Mouse (Mus musculus) heart, embryonic 14.5 days (tissue): ENCODE results near the gene Tnik. TPM values are rescaled to one million over a fixed set of nuclear protein-coding genes. Genes with fewer than 3 reads are reported as not detected.

ENCODE experiments used
- ATAC-seq: fragments of 200-750 bp; cut with Nextera tagmentation; 2 replicates; pipeline ENCODE4 v1.8.0; 2017; ENCODE audit warnings: low read depth, moderate TSS enrichment; ENCODE audit not compliant: insufficient number of reproducible peaks, insufficient read depth, low FRiP score
- H3K27ac ChIP-seq, 2 experiments: fragments of 200-500 bp in 1 of 2; fragments of 300-500 bp in 1 of 2; sonication (generic) in 1 of 2; replicated peaks in 1 of 2; 2 replicates each; pipeline ENCODE4 v1.5.1; 2012 to 2014; ENCODE audit warnings: low read depth in 2 of 2, low read length in 2 of 2, control low read depth in 1 of 2, mild to moderate bottlenecking in 1 of 2, mixed read lengths in 1 of 2; ENCODE audit not compliant: control insufficient read depth in 1 of 2, insufficient read depth in 1 of 2
- H3K27me3 ChIP-seq: fragments of 300-500 bp; sonication (generic); 2 replicates; pipeline ENCODE4 v1.6.1; 2014; ENCODE audit warnings: mild to moderate bottlenecking, low read length, control low read depth; ENCODE audit not compliant: control insufficient read depth, insufficient read depth
- H3K36me3 ChIP-seq: fragments of 300-500 bp; sonication (generic); 2 replicates; pipeline ENCODE4 v1.6.1; 2014; ENCODE audit warnings: mild to moderate bottlenecking, control low read depth, low read length, mixed read lengths; ENCODE audit not compliant: control insufficient read depth, insufficient read depth
- H3K4me1 ChIP-seq, 2 experiments: fragments of 200-500 bp in 1 of 2; fragments of 300-500 bp in 1 of 2; sonication (generic) in 1 of 2; 2 replicates each; pipeline ENCODE4 v1.6.1; 2012 to 2014; ENCODE audit warnings: low read length in 2 of 2, control low read depth in 1 of 2, mixed read lengths in 1 of 2; ENCODE audit not compliant: control insufficient read depth in 2 of 2, insufficient read depth in 2 of 2
- H3K4me2 ChIP-seq: fragments of 300-500 bp; sonication (generic); 2 replicates; pipeline ENCODE4 v1.6.1; 2014; ENCODE audit warnings: mild to moderate bottlenecking, low read length
- H3K4me3 ChIP-seq, 2 experiments: fragments of 200-500 bp in 1 of 2; fragments of 300-500 bp in 1 of 2; sonication (generic) in 1 of 2; 2 replicates each; pipeline ENCODE4 v1.5.1; 2012 to 2014; ENCODE audit warnings: low read length in 2 of 2, mild to moderate bottlenecking in 2 of 2, control low read depth in 1 of 2, low read depth in 1 of 2, moderate library complexity in 1 of 2; ENCODE audit not compliant: control insufficient read depth in 1 of 2, insufficient read depth in 1 of 2
- H3K9ac ChIP-seq: fragments of 300-500 bp; sonication (generic); 2 replicates; pipeline ENCODE4 v1.6.1; 2014; ENCODE audit warnings: mild to moderate bottlenecking, low read length
- H3K9me3 ChIP-seq: fragments of 300-500 bp; sonication (generic); 2 replicates; pipeline ENCODE4 v1.6.1; 2016; ENCODE audit warnings: low read length, control low read depth; ENCODE audit not compliant: control insufficient read depth
- WGBS: fragments of 180-500 bp; shearing (Covaris S2); extraction: QIAGEN DNeasy Blood & Tissue Kit; methylation state at CpG from one replicate; pipeline ENCODE4 v1.1.7; 2014; 5-methylcytosine and 5-hydroxymethylcytosine counted together
- polyA plus RNA-seq: library from polyadenylated mRNA; unstranded; fragments of >200 nt; fragmentation: Nextera tagmentation; extraction: Ambion mirVana; gene quantifications from 2 replicates; pipeline ENCODE4 v1.2.1, GENCODE M21; 2014

The Tnik gene
- polyA plus RNA-seq, 1 experiment from 2014 or later, result 13.7 TPM

DNA sequence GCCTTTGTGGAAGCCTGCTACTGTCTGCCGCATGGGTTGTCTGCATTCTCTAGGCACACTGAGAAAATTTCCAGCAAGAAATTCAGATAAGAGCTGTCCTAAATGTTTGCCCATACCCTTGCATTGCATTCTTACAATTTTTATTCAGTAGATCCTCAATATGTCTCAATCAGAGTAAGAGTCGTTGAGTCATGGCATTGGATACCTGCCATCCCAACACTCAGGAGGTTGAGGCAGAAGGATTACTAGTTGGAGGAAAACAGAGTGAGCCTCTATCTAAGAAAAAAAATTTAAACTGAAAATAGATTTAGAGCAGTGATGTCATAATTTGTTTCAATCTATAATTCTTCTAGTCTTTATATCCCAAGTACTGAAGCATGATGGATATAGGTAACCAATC is 109.4 kb downstream of the Tnik start:
- Histone ChIP-seq H3K4me2 (no peak overlapping the region), H3K9me3 (no peaks in the 10 kb centered on the region), H3K27me3 (no peaks in the 10 kb centered on the region), H3K4me1 (no peaks in the 10 kb centered on the region; a peak in 1 of 4 replicates), H3K27ac (no peak overlapping the region), H3K4me3 (no peak overlapping the region), H3K36me3 (no peaks in the 10 kb centered on the region), H3K9ac (no peak overlapping the region)
- WGBS, result 79% methylated on average over 2 of the region's 2 CpGs
- ATAC-seq, result no peak

DNA sequence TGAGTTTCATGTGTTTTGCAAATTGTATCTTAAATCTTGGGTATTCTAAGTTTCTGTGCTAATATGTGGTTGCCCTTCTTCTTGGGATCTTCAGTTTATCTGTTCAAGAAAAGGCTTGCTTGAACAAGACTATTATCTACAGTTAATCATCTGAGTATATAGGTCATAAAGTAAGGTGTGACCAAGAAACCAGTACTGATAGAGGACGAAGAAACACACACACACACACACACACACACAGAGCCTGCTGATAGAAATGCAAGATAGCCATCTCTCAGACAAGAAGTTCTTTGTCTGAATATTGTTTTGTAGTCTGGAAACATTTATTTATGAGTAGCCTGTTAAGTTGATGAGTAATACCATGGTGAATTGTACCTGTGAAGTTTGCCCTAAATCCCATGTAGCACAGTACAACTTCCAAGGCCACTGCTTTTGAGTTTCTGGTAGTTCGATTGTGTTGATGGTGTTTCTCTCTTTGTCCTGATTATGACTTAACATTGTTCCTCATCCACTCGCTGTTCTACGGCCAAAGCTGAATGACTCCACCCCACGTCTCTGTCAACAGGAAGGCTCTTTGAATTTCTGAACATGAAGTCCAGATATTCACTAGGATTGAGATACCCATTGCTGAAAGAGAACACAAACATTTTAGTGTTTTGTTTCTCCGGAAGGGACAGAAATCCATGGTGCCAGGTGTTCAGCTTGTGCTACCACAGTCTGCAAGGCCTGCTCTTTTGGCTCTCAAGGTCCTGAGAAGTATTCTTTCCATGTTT is 111.9 kb downstream of the Tnik start:
- no peak for ATAC-seq
- H3K27ac ChIP-seq, result no peak overlapping the region
- no peak overlapping the region for H3K4me2 ChIP-seq
- no peak overlapping the region for H3K4me3 ChIP-seq
- H3K9me3 ChIP-seq, result no peaks in the 10 kb centered on the region
- H3K4me1 ChIP-seq, result no peaks in the 10 kb centered on the region; a peak in 1 of 4 replicates
- H3K9ac ChIP-seq, result no peak overlapping the region
- H3K36me3 ChIP-seq, result no peaks in the 10 kb centered on the region
- no peaks in the 10 kb centered on the region for H3K27me3 ChIP-seq
- 84% methylated on average over 6 of the region's 6 CpGs for WGBS

DNA sequence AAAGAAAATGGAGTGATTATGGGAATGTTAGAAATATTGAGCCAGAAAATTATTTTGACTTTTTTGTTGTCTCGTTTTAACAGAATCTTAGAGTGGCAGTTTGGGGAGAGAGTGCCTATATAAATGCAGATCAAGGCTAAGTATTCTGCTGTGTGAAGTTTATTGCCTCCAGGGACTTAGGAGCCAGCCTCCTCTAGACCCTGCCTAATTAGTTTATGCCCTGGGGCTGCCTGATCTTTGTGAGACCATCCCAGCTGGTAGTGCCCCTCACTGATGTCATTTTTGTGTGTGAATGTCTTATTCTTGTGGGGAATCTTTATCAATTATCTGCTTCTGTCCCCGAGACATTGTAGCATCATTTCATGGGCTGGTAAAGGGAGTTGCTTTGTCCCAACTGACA is 117.2 kb downstream of the Tnik start:
- 73% methylated on average over 2 of the region's 2 CpGs for WGBS
- no peak for ATAC-seq
- H3K4me1 ChIP-seq, result peaks cover 0 to 4% of the 10 kb centered on the region in 2 experiments; a peak in 2 of 4 replicates
- H3K4me2 ChIP-seq, result no peak overlapping the region
- H3K36me3 ChIP-seq, result no peaks in the 10 kb centered on the region
- H3K27me3 ChIP-seq, result no peaks in the 10 kb centered on the region
- H3K4me3 ChIP-seq, result no peak overlapping the region
- H3K27ac ChIP-seq, result no peak overlapping the region
- H3K9ac ChIP-seq, result no peak overlapping the region
- H3K9me3 ChIP-seq, result no peaks in the 10 kb centered on the region

DNA sequence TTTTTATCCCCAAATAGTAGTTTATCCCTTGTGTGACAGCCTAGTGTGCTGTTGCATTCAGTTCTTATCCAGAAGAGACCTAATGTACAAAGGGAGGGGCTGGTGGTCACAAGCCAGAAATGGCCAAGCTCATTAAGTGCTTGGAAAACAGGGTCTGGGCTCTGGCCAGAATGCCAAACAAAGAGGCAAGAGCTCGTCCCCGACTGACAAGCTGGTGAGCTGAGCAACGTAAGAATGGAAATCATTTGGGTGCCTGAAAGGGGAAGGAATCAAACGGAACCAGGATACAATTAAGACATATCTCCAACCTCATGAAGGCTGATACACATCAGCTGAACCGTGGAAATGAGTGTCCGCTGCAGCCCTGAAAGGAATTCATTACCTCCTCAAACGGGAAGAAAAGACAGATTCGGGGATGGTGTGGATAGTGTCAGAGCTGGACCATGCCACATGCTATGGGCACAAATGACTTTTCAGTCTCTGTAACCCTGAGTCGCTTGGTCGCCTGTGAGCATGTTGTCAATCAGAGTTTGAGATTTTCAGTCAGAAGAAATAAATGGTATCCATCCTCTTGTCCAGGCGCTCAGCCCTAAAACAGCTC is 120.6 kb downstream of the Tnik start:
- ATAC-seq, result no peak
- H3K27me3 ChIP-seq, result no peaks in the 10 kb centered on the region
- H3K4me2 ChIP-seq, result no peak overlapping the region
- H3K4me1 ChIP-seq, result peaks cover 0 to 4% of the 10 kb centered on the region in 2 experiments; a peak in 2 of 4 replicates
- no peak overlapping the region for H3K27ac ChIP-seq
- no peak overlapping the region for H3K9ac ChIP-seq
- 67% methylated on average over 11 of the region's 11 CpGs for WGBS
- no peak overlapping the region for H3K4me3 ChIP-seq
- H3K36me3 ChIP-seq, result no peaks in the 10 kb centered on the region
- peaks cover 2% of the 10 kb centered on the region; the same call in 1 of the 2 replicates for H3K9me3 ChIP-seq

DNA sequence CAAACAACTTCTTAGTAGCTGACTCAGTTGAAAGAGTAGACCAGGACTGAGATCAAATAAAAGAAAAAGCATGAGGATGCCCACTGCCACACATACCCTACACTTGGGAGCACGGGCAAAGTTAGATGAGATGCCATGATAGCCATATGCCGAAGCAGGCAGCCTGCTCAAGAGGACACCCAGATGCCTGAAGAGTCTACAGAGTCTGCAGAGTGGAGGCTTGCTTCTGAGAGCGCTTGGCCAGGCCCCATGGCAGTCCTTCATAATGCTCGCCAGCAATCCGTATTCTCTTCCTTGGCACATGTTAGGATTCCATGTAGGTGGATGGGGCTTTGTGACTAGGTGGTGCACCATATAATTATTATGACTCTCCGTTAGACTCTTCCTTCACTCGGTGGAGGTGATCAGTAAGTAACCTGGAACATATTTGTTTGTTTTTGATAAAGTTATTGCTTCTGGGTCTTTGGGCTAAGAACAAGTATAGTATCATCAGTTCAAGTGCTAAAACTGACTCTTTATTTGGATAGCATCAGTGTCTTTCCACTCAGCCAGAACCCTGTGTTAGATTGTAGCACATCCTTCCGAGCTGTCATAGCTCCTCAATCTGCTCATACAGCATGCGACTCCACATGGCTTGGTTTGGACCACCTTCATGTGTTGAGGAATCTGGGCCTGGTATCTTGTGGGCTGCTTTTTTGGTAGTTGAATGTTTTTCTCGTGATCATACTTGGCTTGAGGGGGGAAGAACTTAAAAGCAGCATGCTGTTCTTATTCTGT is 122.4 kb downstream of the Tnik start:
- Histone ChIP-seq H3K27ac (no peak overlapping the region), H3K27me3 (no peaks in the 10 kb centered on the region), H3K9me3 (peaks cover 4% of the 10 kb centered on the region; the same call in 1 of the 2 replicates), H3K36me3 (no peaks in the 10 kb centered on the region), H3K4me3 (no peak overlapping the region), H3K4me1 (peaks cover 0 to 4% of the 10 kb centered on the region in 2 experiments; a peak in 2 of 4 replicates), H3K9ac (no peak overlapping the region), H3K4me2 (no peak overlapping the region)
- WGBS, result 89% methylated on average over 10 of the region's 10 CpGs
- ATAC-seq, result no peak

DNA sequence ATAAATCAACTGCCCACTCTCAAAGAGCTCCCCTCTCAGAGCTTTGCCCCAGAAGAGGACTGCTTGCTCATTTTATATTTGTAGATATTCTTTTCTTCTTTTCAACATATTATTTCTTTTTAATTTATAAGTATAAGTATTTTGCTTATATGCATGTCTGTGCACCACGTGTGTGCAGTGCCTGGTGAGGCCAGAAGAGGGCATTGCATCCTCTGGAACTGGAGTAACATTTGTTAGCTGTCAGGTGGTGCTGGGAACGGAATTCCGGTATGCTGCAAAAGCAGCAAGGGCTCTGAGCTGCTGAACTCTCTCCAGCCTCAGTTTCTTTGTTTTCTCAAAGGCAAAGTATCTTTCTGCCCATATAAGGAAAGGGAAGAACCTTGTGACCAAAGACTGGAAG is 125.5 kb downstream of the Tnik start:
- ATAC-seq, result no peak
- 89% methylated on average over 3 of the region's 3 CpGs for WGBS
- Histone ChIP-seq H3K36me3 (no peaks in the 10 kb centered on the region), H3K27ac (no peak overlapping the region), H3K4me2 (no peak overlapping the region), H3K4me1 (peaks cover 0 to 2% of the 10 kb centered on the region in 2 experiments; a peak in 1 of 4 replicates), H3K4me3 (no peak overlapping the region), H3K9me3 (peaks cover 4% of the 10 kb centered on the region; the same call in 1 of the 2 replicates), H3K9ac (no peak overlapping the region), H3K27me3 (no peaks in the 10 kb centered on the region)

DNA sequence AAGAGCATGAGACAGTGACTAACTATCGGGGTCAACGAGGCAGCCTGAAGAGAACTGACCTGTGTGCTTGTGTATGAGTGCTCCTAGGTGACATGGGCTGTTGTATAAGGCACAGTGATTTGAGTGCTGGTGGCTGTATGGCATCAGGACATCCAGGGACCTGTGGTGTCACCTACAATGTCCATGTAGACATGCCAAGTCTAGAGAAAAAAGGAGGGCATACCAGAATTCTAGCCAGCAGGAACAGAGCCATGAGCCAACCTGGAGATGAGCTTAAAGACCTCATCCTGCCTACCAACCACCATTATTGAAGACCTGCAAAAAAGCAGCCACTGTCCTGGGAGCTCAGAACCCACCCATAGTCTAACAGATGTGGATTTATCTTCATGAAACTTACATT is 127.2 kb downstream of the Tnik start:
- H3K9me3 ChIP-seq, result peaks cover 4% of the 10 kb centered on the region; the same call in 1 of the 2 replicates
- no peak overlapping the region for H3K4me3 ChIP-seq
- H3K4me2 ChIP-seq, result no peak overlapping the region
- no peak overlapping the region for H3K27ac ChIP-seq
- no peak for ATAC-seq
- H3K4me1 ChIP-seq, result peaks cover 0 to 2% of the 10 kb centered on the region in 2 experiments; a peak in 1 of 4 replicates
- 89% methylated on average over 2 of the region's 2 CpGs for WGBS
- no peaks in the 10 kb centered on the region for H3K36me3 ChIP-seq
- H3K9ac ChIP-seq, result no peak overlapping the region
- no peaks in the 10 kb centered on the region for H3K27me3 ChIP-seq
